Mouse (Mus musculus) lung, postnatal 25 days (tissue): ENCODE results near the gene Vti1b.
A peak's percentile ranks its signal among the peaks of the same experiment; 100 is the strongest.
"Not testable (repeated sequence)": the region's sequence is repeated elsewhere in the genome, so short reads cannot be mapped to it uniquely, and the experiment has no call there.

Experiments
- DNase-seq: peaks from one replicate; pipeline ENCODE4 v3.0.0; 2022; ENCODE audit warnings: low spot score

Gene Vti1b

GRCm38 (mm10) chr12:79172019-79172941 lies at the start of gene Vti1b:
Vti1b (minus strand) TSS chr12:79172667.
- peak; percentile 94 for DNase-seq

- no peak for DNase-seq
Observed at GRCm38 (mm10) chr12:79217511-79217910, 45.0 kb upstream of the Vti1b start.

GRCm38 (mm10) chr12:79211447-79211846 lies 39.0 kb upstream of the Vti1b start:
- no peak for DNase-seq

GRCm38 (mm10) chr12:79208703-79209464 lies 36.4 kb upstream of the Vti1b start, which contains the start of gene Rdh12:
Rdh12 (plus strand) TSS chr12:79208914.
- DNase-seq, result peak; percentile 27

- DNase-seq, result no peak
Observed at GRCm38 (mm10) chr12:79201882-79202281, 29.4 kb upstream of the Vti1b start.

- no peak for DNase-seq
Observed at GRCm38 (mm10) chr12:79197105-79197504, 24.6 kb upstream of the Vti1b start.

- DNase-seq, result peak; percentile 65
Observed at GRCm38 (mm10) chr12:79193441-79193840, 21.0 kb upstream of the Vti1b start.

- no peak for DNase-seq
Observed at GRCm38 (mm10) chr12:79192193-79192592, 19.7 kb upstream of the Vti1b start, which contains the start of gene Rdh11. Rdh11 (minus strand) TSS chr12:79192293.

GRCm38 (mm10) chr12:79191701-79192100 lies 19.2 kb upstream of the Vti1b start:
- DNase-seq, result peak; percentile 74

GRCm38 (mm10) chr12:79190931-79191673 lies 18.6 kb upstream of the Vti1b start:
- DNase-seq, result peak; percentile 75

GRCm38 (mm10) chr12:79185160-79185559 lies 12.7 kb upstream of the Vti1b start:
- DNase-seq, result not testable (repeated sequence)

GRCm38 (mm10) chr12:79175998-79176397 lies 3.5 kb upstream of the Vti1b start:
- no peak for DNase-seq

- DNase-seq, result no peak
Observed at GRCm38 (mm10) chr12:79173721-79174120, 1.3 kb upstream of the Vti1b start.

GRCm38 (mm10) chr12:79171269-79171995 lies 1.0 kb downstream of the Vti1b start:
- DNase-seq, result no peak

- DNase-seq, result no peak
Observed at GRCm38 (mm10) chr12:79170421-79170820, 2.0 kb downstream of the Vti1b start.

- no peak for DNase-seq
Observed at GRCm38 (mm10) chr12:79169173-79169572, 3.3 kb downstream of the Vti1b start.

GRCm38 (mm10) chr12:79162876-79163275 lies 9.6 kb downstream of the Vti1b start:
- no peak for DNase-seq

GRCm38 (mm10) chr12:79149653-79150052 lies 22.8 kb downstream of the Vti1b start:
- DNase-seq, result no peak

GRCm38 (mm10) chr12:79141384-79141783 lies 31.1 kb downstream of the Vti1b start:
- no peak for DNase-seq

- DNase-seq, result no peak
Observed at GRCm38 (mm10) chr12:79140811-79141210, 31.7 kb downstream of the Vti1b start.

- DNase-seq, result no peak
Observed at GRCm38 (mm10) chr12:79139417-79139816, 33.0 kb downstream of the Vti1b start.
